Mouse (Mus musculus): Measurements from ENCODE around the gene Ugt1a5. TPM values are rescaled to one million over a fixed set of nuclear protein-coding genes. Genes with fewer than 3 reads are reported as not detected.

Ugt1a5 gene
- polyA plus RNA-seq, 1 experiment: not detected

DNA sequence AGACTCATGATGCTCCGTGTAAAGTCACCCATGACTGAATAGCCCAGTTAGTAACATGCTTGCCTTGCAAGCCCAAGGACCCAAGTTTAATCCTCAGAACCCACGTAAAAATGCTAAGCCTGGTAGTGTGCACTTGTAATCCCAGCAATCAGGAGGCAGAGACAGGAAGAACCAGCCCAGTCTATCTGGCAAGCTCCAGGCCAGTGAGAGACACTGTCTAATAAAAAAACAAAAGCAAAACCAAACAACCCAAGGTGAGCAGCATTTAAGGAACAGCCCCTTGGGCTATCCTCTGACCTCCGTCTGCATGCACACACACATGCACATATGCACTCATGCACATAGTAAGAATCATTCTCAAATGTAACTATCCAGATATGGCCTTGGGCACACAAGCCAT is 63.8 kb downstream of the Ugt1a5 start:
- Histone ChIP-seq H3K27ac (ENCODE audit: insufficient read depth, low read length) (no peak overlapping the region), H3K4me3 (ENCODE audit: extremely low read depth, insufficient read depth, insufficient read length) (no peak overlapping the region), H3K27me3 (ENCODE audit: control insufficient read depth, insufficient read depth, low read length) (no peaks in the 10 kb centered on the region), H3K4me1 (ENCODE audit: control insufficient read depth, insufficient read depth, insufficient read length) (no peaks in the 10 kb centered on the region), H3K36me3 (ENCODE audit: control insufficient read depth, insufficient read depth, low read length) (no peaks in the 10 kb centered on the region)
- TF ChIP-seq POLR2A (IDR thresholded peaks at IDR 0.05; ENCODE audit: low read depth, low read length) (no peak), CTCF (IDR thresholded peaks at IDR 0.05; ENCODE audit: extremely low read depth, insufficient read depth, insufficient read length, insufficient replicate concordance) (no peak)
- WGBS: 79% methylated on average over 3 of the region's 3 CpGs
- DNase-seq (ENCODE audit: low read depth in 1 of 2, low spot score in 2 of 2): no peak

DNA sequence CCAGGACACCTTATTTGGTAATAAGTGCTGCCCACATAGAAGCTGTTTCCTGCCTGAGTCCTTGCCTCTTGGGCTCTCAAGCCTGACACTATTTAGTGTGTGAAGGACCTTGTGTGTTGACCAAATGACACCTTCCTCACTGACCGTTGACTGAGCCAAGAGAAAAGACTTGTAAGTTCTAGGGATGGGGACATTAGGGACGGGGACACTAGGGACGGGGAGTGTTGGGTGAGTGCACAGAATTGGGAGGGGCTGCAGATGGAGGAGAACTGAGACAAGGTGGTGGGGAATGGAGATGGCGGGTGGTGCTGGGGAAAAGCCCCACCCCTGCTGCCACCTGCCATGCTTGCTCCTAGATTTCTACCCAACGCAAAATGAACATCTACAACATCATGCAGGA is 64.2 kb downstream of the Ugt1a5 start:
- H3K4me3 ChIP-seq (ENCODE audit: extremely low read depth, insufficient read depth, insufficient read length): no peak overlapping the region
- DNase-seq (ENCODE audit: low read depth in 1 of 2, low spot score in 2 of 2): no peak
- no peaks in the 10 kb centered on the region for H3K4me1 ChIP-seq (ENCODE audit: control insufficient read depth, insufficient read depth, insufficient read length)
- no peak for TF ChIP-seq CTCF (IDR thresholded peaks at IDR 0.05; ENCODE audit: extremely low read depth, insufficient read depth, insufficient read length, insufficient replicate concordance)
- TF ChIP-seq POLR2A (IDR thresholded peaks at IDR 0.05; ENCODE audit: low read depth, low read length): no peak
- no peaks in the 10 kb centered on the region for H3K36me3 ChIP-seq (ENCODE audit: control insufficient read depth, insufficient read depth, low read length)
- 85% methylated on average over 5 of the region's 5 CpGs for WGBS
- no peaks in the 10 kb centered on the region for H3K27me3 ChIP-seq (ENCODE audit: control insufficient read depth, insufficient read depth, low read length)
- no peak overlapping the region for H3K27ac ChIP-seq (ENCODE audit: insufficient read depth, low read length)

DNA sequence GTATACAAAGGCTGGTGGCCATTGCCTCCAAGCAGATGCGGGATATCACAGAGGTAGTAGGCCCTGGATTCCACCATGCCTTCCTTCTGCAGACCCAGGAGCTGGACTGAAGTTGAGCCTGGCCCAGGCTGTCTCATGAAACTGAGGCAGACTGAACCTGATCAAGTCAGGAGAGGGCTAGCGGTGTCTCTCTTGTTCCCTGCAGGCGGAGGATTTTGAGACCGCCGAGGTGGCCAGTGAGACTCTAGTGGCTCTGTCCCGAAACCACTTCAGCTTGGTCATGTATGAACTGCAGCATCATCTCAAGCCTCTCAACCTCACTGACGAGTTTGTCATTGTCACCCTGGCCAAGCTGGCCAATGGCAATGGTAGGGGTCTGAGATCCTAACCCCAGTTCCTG is 64.6 kb downstream of the Ugt1a5 start:
- no peak overlapping the region for H3K27ac ChIP-seq (ENCODE audit: insufficient read depth, low read length)
- DNase-seq (ENCODE audit: low read depth in 1 of 2, low spot score in 2 of 2): no peak
- WGBS: 72% methylated on average over 7 of the region's 7 CpGs
- no peak overlapping the region for H3K4me3 ChIP-seq (ENCODE audit: extremely low read depth, insufficient read depth, insufficient read length)
- H3K36me3 ChIP-seq (ENCODE audit: control insufficient read depth, insufficient read depth, low read length): no peaks in the 10 kb centered on the region
- H3K4me1 ChIP-seq (ENCODE audit: control insufficient read depth, insufficient read depth, insufficient read length): no peaks in the 10 kb centered on the region
- no peaks in the 10 kb centered on the region for H3K27me3 ChIP-seq (ENCODE audit: control insufficient read depth, insufficient read depth, low read length)
- no peak for TF ChIP-seq CTCF (IDR thresholded peaks at IDR 0.05; ENCODE audit: extremely low read depth, insufficient read depth, insufficient read length, insufficient replicate concordance)
- no peak for TF ChIP-seq POLR2A (IDR thresholded peaks at IDR 0.05; ENCODE audit: low read depth, low read length)

DNA sequence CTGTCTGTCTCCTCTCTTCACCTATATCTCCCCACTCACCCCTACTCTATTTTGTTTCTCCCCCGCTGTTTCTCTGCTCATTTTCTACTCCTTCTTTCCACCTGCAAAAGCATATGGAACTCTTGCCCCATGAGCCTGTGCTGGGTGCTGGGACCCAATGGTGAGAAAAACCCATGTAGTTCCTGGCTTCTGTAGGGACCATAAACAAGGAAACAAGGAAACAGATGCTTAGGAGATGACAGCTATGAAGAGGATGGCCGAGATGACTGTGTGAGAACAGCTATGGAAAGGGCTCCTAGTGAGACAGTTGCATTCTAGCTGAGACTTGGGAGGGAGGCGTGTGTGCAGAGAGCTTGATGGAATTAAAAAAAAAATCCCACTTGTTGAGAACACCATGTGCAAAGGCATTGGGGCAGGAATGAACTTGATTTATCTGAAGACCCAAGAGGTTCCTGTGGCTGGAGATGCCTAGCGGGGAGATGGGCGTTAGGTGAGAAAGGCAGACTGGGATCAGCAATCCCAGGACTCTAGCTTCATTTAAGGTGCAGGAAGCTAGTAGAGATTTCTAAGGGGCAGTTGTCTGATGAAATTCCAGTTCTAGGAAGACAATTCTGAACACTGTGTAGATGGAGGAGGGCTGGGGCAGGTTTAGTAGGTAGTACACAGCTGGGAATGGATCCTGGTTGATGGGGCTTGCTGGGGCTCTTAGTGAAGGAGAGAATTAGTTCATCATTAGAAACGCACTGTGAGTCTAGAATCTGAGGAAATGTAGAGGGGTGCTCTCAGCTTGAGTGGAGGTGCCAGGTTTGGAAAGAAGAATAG is 65.4 kb downstream of the Ugt1a5 start:
- Histone ChIP-seq H3K4me3 (ENCODE audit: extremely low read depth, insufficient read depth, insufficient read length) (no peak overlapping the region), H3K27ac (ENCODE audit: insufficient read depth, low read length) (no peak overlapping the region), H3K27me3 (ENCODE audit: control insufficient read depth, insufficient read depth, low read length) (no peaks in the 10 kb centered on the region), H3K36me3 (ENCODE audit: control insufficient read depth, insufficient read depth, low read length) (no peaks in the 10 kb centered on the region), H3K4me1 (ENCODE audit: control insufficient read depth, insufficient read depth, insufficient read length) (no peaks in the 10 kb centered on the region)
- DNase-seq (ENCODE audit: low read depth in 1 of 2, low spot score in 2 of 2): no peak
- WGBS: 76% methylated on average over 6 of the region's 6 CpGs
- TF ChIP-seq POLR2A (IDR thresholded peaks at IDR 0.05; ENCODE audit: low read depth, low read length) (no peak), CTCF (IDR thresholded peaks at IDR 0.05; ENCODE audit: extremely low read depth, insufficient read depth, insufficient read length, insufficient replicate concordance) (no peak)

GRCm38 (mm10) chr1:88231803-88232499 is 66.1 kb downstream of the Ugt1a5 start:
- no peak overlapping the region for H3K27ac ChIP-seq (ENCODE audit: insufficient read depth, low read length)
- TF ChIP-seq CTCF (IDR thresholded peaks at IDR 0.05; ENCODE audit: extremely low read depth, insufficient read depth, insufficient read length, insufficient replicate concordance) (no peak), POLR2A (IDR thresholded peaks at IDR 0.05; ENCODE audit: low read depth, low read length) (no peak)
- WGBS: 68% methylated on average over 7 of the region's 7 CpGs
- H3K27me3 ChIP-seq (ENCODE audit: control insufficient read depth, insufficient read depth, low read length): no peaks in the 10 kb centered on the region
- DNase-seq (ENCODE audit: low read depth in 1 of 2, low spot score in 2 of 2): no peak
- H3K4me1 ChIP-seq (ENCODE audit: control insufficient read depth, insufficient read depth, insufficient read length): no peaks in the 10 kb centered on the region
- no peak overlapping the region for H3K4me3 ChIP-seq (ENCODE audit: extremely low read depth, insufficient read depth, insufficient read length)
- H3K36me3 ChIP-seq (ENCODE audit: control insufficient read depth, insufficient read depth, low read length): no peaks in the 10 kb centered on the region

DNA sequence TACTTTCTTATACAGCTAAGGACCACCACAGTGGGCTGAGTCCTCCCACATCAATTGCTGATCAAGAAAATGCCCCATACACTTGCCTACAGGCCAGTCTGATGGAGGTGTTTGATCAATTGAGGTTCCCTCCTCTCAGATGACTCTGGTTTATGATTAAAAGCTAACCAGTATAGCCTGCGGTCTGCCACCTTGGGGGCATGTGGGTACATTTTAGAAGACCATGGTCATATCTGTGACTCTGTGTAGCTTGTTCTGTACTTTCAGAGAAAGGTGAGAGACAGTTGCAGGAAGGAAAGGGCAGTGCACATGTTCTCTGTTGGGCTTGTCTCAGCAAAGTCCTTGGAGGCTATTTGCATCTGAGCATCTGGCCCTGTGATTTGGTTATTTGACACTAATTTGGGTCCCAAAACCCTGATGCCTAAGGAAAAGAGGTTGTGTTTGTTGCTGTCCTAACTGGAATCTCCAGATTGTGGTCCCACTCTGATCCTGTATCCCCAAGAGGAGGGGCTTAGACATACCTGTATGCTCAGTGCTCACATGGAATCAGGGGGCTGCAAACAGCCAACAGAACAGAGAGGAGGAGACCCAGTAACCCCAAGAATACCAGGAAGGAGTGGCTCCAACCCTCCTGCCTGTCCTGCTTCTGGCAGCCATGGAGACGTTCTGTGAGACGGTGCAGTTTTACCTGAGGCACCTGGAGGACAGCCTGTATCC is 67.0 kb downstream of the Ugt1a5 start:
- Histone ChIP-seq H3K27me3 (ENCODE audit: control insufficient read depth, insufficient read depth, low read length) (no peaks in the 10 kb centered on the region), H3K4me1 (ENCODE audit: control insufficient read depth, insufficient read depth, insufficient read length) (no peaks in the 10 kb centered on the region), H3K27ac (ENCODE audit: insufficient read depth, low read length) (no peak overlapping the region), H3K36me3 (ENCODE audit: control insufficient read depth, insufficient read depth, low read length) (no peaks in the 10 kb centered on the region), H3K4me3 (ENCODE audit: extremely low read depth, insufficient read depth, insufficient read length) (no peak overlapping the region)
- DNase-seq (ENCODE audit: low read depth in 1 of 2, low spot score in 2 of 2): no peak
- 53% methylated on average over 3 of the region's 3 CpGs for WGBS
- TF ChIP-seq POLR2A (IDR thresholded peaks at IDR 0.05; ENCODE audit: low read depth, low read length) (no peak), CTCF (IDR thresholded peaks at IDR 0.05; ENCODE audit: extremely low read depth, insufficient read depth, insufficient read length, insufficient replicate concordance) (no peak)
